Mouse (Mus musculus): ENCODE results near the gene Dhx32. TPM values are rescaled to one million over a fixed set of nuclear protein-coding genes. Genes with fewer than 3 reads are reported as not detected.

Gene Dhx32
- polyA plus RNA-seq (2015; fragmentation: Nextera tagmentation; extraction: Ambion mirVana): 29.1 TPM in 2 replicates

GRCm38 (mm10) chr7:133782717-133783435 lies at the start of gene Dhx32:
Dhx32 (minus strand) TSS chr7:133782726.
- WGBS: 20% methylated on average over 18 of the region's 18 CpGs
- H3K4me1 ChIP-seq: no peaks in the 10 kb centered on the region

GRCm38 (mm10) chr7:133829579-133829978 lies 47.1 kb upstream of the Dhx32 start:
- no peaks in the 10 kb centered on the region for H3K27me3 ChIP-seq
- H3K4me2 ChIP-seq (replicated peaks): no peak overlapping the region
- no peaks in the 10 kb centered on the region for H3K9me3 ChIP-seq (replicated peaks)
- no peaks in the 10 kb centered on the region for H3K36me3 ChIP-seq
- no peaks in the 10 kb centered on the region for H3K4me1 ChIP-seq
- H3K4me3 ChIP-seq (replicated peaks): no peak overlapping the region
- H3K9ac ChIP-seq: no peak overlapping the region
- H3K27ac ChIP-seq (replicated peaks): no peak overlapping the region
- no peak for ATAC-seq (ENCODE audit: insufficient number of reproducible peaks, low FRiP score, low TSS enrichment, low read depth)
- 46% methylated on average over 7 of the region's 7 CpGs for WGBS

More at GRCm38 (mm10) chr7:133782717-133783435, at the start of gene Dhx32:
- H3K4me3 ChIP-seq (replicated peaks): no peak within 1 kb of the TSS
- H3K9me3 ChIP-seq (replicated peaks): no peaks in the 10 kb centered on the region
- H3K36me3 ChIP-seq: no peaks in the 10 kb centered on the region
- no peak within 1 kb of the TSS for H3K9ac ChIP-seq
- H3K27me3 ChIP-seq: no peaks in the 10 kb centered on the region
- H3K27ac ChIP-seq (replicated peaks): no peak within 1 kb of the TSS; the same call in 1 of the 2 replicates
- ATAC-seq (ENCODE audit: insufficient number of reproducible peaks, low FRiP score, low TSS enrichment, low read depth): 0 out of 2 replicates have a peak, but pooled peaks have one; percentile 51
- no peak within 1 kb of the TSS for H3K4me2 ChIP-seq (replicated peaks)

GRCm38 (mm10) chr7:133828514-133828913 lies 46.0 kb upstream of the Dhx32 start:
- H3K4me2 ChIP-seq (replicated peaks): no peak overlapping the region
- no peaks in the 10 kb centered on the region for H3K36me3 ChIP-seq
- H3K9ac ChIP-seq: no peak overlapping the region

GRCm38 (mm10) chr7:133824579-133824978 lies 42.1 kb upstream of the Dhx32 start:
- H3K27ac ChIP-seq (replicated peaks): no peak overlapping the region
- no peak overlapping the region for H3K4me3 ChIP-seq (replicated peaks)
- no peak overlapping the region for H3K4me2 ChIP-seq (replicated peaks)
- H3K36me3 ChIP-seq: no peaks in the 10 kb centered on the region
- peaks cover 5% of the 10 kb centered on the region; the same call in 1 of the 2 replicates for H3K4me1 ChIP-seq
- no peak overlapping the region for H3K9ac ChIP-seq
- 93% methylated on average over 2 of the region's 2 CpGs for WGBS
- H3K9me3 ChIP-seq (replicated peaks): no peaks in the 10 kb centered on the region
- no peaks in the 10 kb centered on the region for H3K27me3 ChIP-seq
- ATAC-seq (ENCODE audit: insufficient number of reproducible peaks, low FRiP score, low TSS enrichment, low read depth): no peak

More at GRCm38 (mm10) chr7:133828514-133828913, 46.0 kb upstream of the Dhx32 start:
- no peaks in the 10 kb centered on the region for H3K4me1 ChIP-seq
- no peak for ATAC-seq (ENCODE audit: insufficient number of reproducible peaks, low FRiP score, low TSS enrichment, low read depth)
- WGBS: 39% methylated on average over 4 of the region's 4 CpGs
- no peaks in the 10 kb centered on the region for H3K9me3 ChIP-seq (replicated peaks)
- no peak overlapping the region for H3K4me3 ChIP-seq (replicated peaks)
- no peak overlapping the region for H3K27ac ChIP-seq (replicated peaks)
- H3K27me3 ChIP-seq: no peaks in the 10 kb centered on the region

- Histone ChIP-seq H3K4me1 (peaks cover 5% of the 10 kb centered on the region; the same call in 1 of the 2 replicates), H3K9me3 (replicated peaks) (no peaks in the 10 kb centered on the region), H3K27ac (replicated peaks) (no peak overlapping the region), H3K9ac (no peak overlapping the region), H3K4me2 (replicated peaks) (no peak overlapping the region), H3K4me3 (replicated peaks) (no peak overlapping the region), H3K36me3 (no peaks in the 10 kb centered on the region), H3K27me3 (no peaks in the 10 kb centered on the region)
- ATAC-seq (ENCODE audit: insufficient number of reproducible peaks, low FRiP score, low TSS enrichment, low read depth): no peak
- WGBS: 75% methylated on average over 6 of the region's 6 CpGs
These were observed 41.2 kb upstream of the Dhx32 start for GRCm38 (mm10) chr7:133823751-133824150.

GRCm38 (mm10) chr7:133813331-133813730 lies 30.8 kb upstream of the Dhx32 start:
- Histone ChIP-seq H3K9ac (no peak overlapping the region), H3K4me3 (replicated peaks) (no peak overlapping the region), H3K4me1 (no peaks in the 10 kb centered on the region), H3K27me3 (no peaks in the 10 kb centered on the region), H3K36me3 (no peaks in the 10 kb centered on the region), H3K9me3 (replicated peaks) (no peaks in the 10 kb centered on the region), H3K4me2 (replicated peaks) (no peak overlapping the region), H3K27ac (replicated peaks) (no peak overlapping the region)
- WGBS: 61% methylated on average over 4 of the region's 4 CpGs
- no peak for ATAC-seq (ENCODE audit: insufficient number of reproducible peaks, low FRiP score, low TSS enrichment, low read depth)

- no peak overlapping the region for H3K4me2 ChIP-seq (replicated peaks)
- H3K4me1 ChIP-seq: no peaks in the 10 kb centered on the region
- no peaks in the 10 kb centered on the region for H3K27me3 ChIP-seq
- WGBS: 64% methylated on average over 7 of the region's 7 CpGs
- H3K27ac ChIP-seq (replicated peaks): no peak overlapping the region
- H3K9me3 ChIP-seq (replicated peaks): no peaks in the 10 kb centered on the region
- H3K36me3 ChIP-seq: no peaks in the 10 kb centered on the region
- H3K4me3 ChIP-seq (replicated peaks): no peak overlapping the region
- H3K9ac ChIP-seq: no peak overlapping the region
- ATAC-seq (ENCODE audit: insufficient number of reproducible peaks, low FRiP score, low TSS enrichment, low read depth): no peak
These were observed 30.4 kb upstream of the Dhx32 start for GRCm38 (mm10) chr7:133812927-133813326.

GRCm38 (mm10) chr7:133805614-133806175 lies 23.2 kb upstream of the Dhx32 start:
- Histone ChIP-seq H3K36me3 (no peaks in the 10 kb centered on the region), H3K4me3 (replicated peaks) (no peak overlapping the region), H3K9ac (no peak overlapping the region), H3K27ac (replicated peaks) (no peak overlapping the region), H3K4me2 (replicated peaks) (no peak overlapping the region), H3K27me3 (no peaks in the 10 kb centered on the region), H3K9me3 (replicated peaks) (no peaks in the 10 kb centered on the region), H3K4me1 (no peaks in the 10 kb centered on the region)
- no peak; the same call in 1 of the 2 replicates for ATAC-seq (ENCODE audit: insufficient number of reproducible peaks, low FRiP score, low TSS enrichment, low read depth)
- 50% methylated on average over 7 of the region's 7 CpGs for WGBS

- 44% methylated on average over 6 of the region's 6 CpGs for WGBS
- Histone ChIP-seq H3K36me3 (no peaks in the 10 kb centered on the region), H3K4me2 (replicated peaks) (no peak overlapping the region), H3K9me3 (replicated peaks) (no peaks in the 10 kb centered on the region), H3K27ac (replicated peaks) (no peak overlapping the region), H3K4me1 (no peaks in the 10 kb centered on the region), H3K4me3 (replicated peaks) (no peak overlapping the region), H3K9ac (no peak overlapping the region), H3K27me3 (no peaks in the 10 kb centered on the region)
- ATAC-seq (ENCODE audit: insufficient number of reproducible peaks, low FRiP score, low TSS enrichment, low read depth): no peak
These were observed 19.3 kb upstream of the Dhx32 start for GRCm38 (mm10) chr7:133801823-133802222.

- 81% methylated on average over 5 of the region's 5 CpGs for WGBS
- Histone ChIP-seq H3K4me1 (no peaks in the 10 kb centered on the region), H3K4me2 (replicated peaks) (no peak overlapping the region), H3K4me3 (replicated peaks) (no peak overlapping the region), H3K9ac (no peak overlapping the region), H3K27ac (replicated peaks) (no peak overlapping the region), H3K27me3 (no peaks in the 10 kb centered on the region), H3K9me3 (replicated peaks) (no peaks in the 10 kb centered on the region), H3K36me3 (no peaks in the 10 kb centered on the region)
- ATAC-seq (ENCODE audit: insufficient number of reproducible peaks, low FRiP score, low TSS enrichment, low read depth): no peak
These were observed 17.4 kb upstream of the Dhx32 start for GRCm38 (mm10) chr7:133799928-133800327.

GRCm38 (mm10) chr7:133794720-133795119 lies 12.2 kb upstream of the Dhx32 start:
- Histone ChIP-seq H3K4me1 (peaks cover 6% of the 10 kb centered on the region), H3K9me3 (replicated peaks) (no peaks in the 10 kb centered on the region), H3K27me3 (no peaks in the 10 kb centered on the region), H3K4me3 (replicated peaks) (no peak overlapping the region), H3K4me2 (replicated peaks) (no peak overlapping the region), H3K36me3 (no peaks in the 10 kb centered on the region), H3K27ac (replicated peaks) (no peak overlapping the region), H3K9ac (no peak overlapping the region)
- no peak for ATAC-seq (ENCODE audit: insufficient number of reproducible peaks, low FRiP score, low TSS enrichment, low read depth)
- WGBS: 85% methylated on average over 2 of the region's 2 CpGs
